Mouse (Mus musculus): ENCODE data around the gene Usb1. TPM values are rescaled to one million over a fixed set of nuclear protein-coding genes. Genes with fewer than 3 reads are reported as not detected.

The Usb1 gene
- 10 to 100 TPM; 14.4 to 19.3 TPM for total RNA-seq (2021)
- long read RNA-seq, experiment 1, transcript Usb1-201 (7 exons, 1,758 nt) = major isoform, 11 of 16 reads
- long read RNA-seq, experiment 1, partial matches to known transcripts = 0 of 16 reads
- long read RNA-seq, experiment 1, other reads (novel, unspliced or antisense) = 4 of 16 reads
- long read RNA-seq, experiment 2, transcript Usb1-201 (7 exons, 1,758 nt) = major isoform, 12 of 16 reads
- long read RNA-seq, experiment 2, partial matches to known transcripts = 0 of 16 reads
- long read RNA-seq, experiment 2, other reads (novel, unspliced or antisense) = 4 of 16 reads

- intact Hi-C loops (cut with DNase I) = loop anchor here (1.0 kb wide), 1 partner anchor 78 kb away; no protein-coding TSS in a partner anchor
- DNase-seq (ENCODE audit: low spot score in 2 of 2) = peak; percentile 91 to 96
Observed at GRCm38 (mm10) chr8:95331720-95332436, at the start of gene Usb1, which contains the start of gene Zfp319. Gene Usb1, plus strand, starts transcription at chr8:95332284. Gene Zfp319, minus strand, starts transcription at chr8:95331950.

DNA sequence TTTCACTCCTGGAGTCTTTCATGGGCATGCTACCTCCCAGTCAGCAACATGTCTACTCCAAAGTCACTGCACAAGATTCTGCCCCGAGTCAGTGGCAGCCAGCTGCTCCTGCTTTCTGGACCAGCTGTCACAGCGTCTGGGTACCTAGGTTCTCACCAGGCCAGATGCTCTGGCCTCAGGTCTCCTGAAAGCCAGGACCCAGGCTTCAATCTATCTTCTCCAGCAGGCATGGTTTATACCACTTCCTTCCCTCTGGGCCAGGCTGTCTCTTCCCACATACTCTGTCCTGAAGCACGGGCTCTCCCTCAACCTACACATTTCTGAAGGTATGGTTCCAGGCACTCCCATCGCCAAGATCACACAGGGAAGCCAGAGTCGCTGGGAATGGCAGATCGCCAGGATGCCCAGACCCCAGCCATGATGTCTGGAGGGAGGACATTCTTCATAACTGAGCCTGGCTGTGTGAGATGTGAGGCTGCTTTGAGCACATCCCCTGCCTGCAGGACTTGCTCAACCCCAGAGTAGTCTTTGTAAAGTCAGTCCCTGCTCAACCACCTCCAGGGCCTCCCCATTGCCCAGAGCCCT lies 42.9 kb upstream of the Usb1 start:
- DNase-seq (ENCODE audit: low spot score in 2 of 2) = no peak

DNA sequence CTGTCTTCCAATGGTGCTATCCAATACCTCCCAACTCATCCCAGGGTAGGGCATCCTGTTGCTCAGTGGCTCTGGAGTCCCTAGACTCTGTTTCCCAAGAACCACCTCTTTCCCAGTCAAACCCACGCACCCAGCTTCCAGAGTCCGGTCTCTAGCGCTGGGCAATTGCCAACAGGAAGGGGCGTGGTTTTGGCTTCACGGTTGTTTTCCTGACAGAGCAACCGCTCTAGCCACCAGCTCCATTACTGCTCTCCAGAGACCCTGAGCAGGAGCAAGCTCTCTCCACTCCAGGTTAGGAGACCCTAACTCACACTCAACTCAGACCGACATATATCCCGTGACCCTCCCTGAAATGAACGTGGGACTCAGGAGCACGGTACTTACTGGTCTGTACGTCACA lies 38.9 kb upstream of the Usb1 start:
- no peak for DNase-seq (ENCODE audit: low spot score in 2 of 2)

More for the DNA sequence above, 42.9 kb upstream of the Usb1 start:
- intact Hi-C loops (cut with DNase I) = no loop called here

GRCm38 (mm10) chr8:95293891-95294290 lies 38.2 kb upstream of the Usb1 start:
- intact Hi-C loops (cut with DNase I) = no loop called here
- DNase-seq (ENCODE audit: low spot score in 2 of 2) = no peak

More for the DNA sequence above, 38.9 kb upstream of the Usb1 start:
- intact Hi-C loops (cut with DNase I) = no loop called here

DNA sequence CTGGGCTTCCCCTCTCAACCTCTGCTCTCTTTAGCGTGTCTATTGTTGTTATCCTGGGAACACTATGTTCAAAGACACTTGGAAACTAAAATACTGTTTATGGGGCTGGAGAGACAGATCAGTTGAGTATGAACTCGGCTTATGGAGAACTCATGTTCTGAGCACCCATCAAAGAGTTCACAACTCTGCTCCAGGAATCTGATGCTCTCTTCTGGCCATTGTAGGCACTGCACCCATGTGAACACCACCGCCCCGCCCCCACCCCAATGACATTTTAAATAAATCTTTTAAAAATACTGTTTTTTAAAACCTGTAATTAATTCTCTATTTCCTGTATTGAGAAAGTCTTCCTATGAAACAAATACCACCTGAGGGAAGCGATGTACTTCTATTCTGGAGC lies 29.7 kb upstream of the Usb1 start:
- intact Hi-C loops (cut with DNase I) = loop anchor here (1.0 kb wide), 1 partner anchor 48 kb away; no protein-coding TSS in a partner anchor
- DNase-seq (ENCODE audit: low spot score in 2 of 2) = no peak

GRCm38 (mm10) chr8:95305526-95305925 lies 26.6 kb upstream of the Usb1 start:
- no peak for DNase-seq (ENCODE audit: low spot score in 2 of 2)
- intact Hi-C loops (cut with DNase I) = no loop called here

DNA sequence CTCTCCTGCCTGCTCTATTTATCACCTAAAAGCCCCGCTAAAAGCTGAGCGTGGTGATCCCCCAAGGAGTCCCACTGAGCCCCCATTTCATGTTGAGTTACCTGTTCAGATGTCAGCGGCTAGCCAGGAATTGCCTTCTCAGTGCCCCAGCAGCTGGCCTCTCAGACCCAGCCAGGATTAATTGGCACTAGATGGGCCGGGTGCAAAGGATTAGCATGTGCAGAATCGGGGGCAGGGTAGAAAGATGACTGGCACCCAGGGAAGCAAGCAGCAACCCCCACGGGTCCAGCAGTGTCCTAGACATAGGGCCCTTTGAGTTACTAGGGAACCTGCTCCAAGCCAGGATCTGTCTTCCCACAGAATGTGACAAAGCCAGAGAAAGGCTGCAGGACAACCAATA lies 25.7 kb upstream of the Usb1 start, which contains the start of gene Cngb1:
Cngb1 (minus strand) TSS at position 155 of the 400 bp plus-strand sequence.
- intact Hi-C loops (cut with DNase I) = no loop called here
- DNase-seq (ENCODE audit: low spot score in 2 of 2) = no peak

GRCm38 (mm10) chr8:95310342-95310970 lies 21.6 kb upstream of the Usb1 start, which contains the start of gene Tepp:
Gene Tepp, plus strand, starts transcription at chr8:95310566.
- DNase-seq (ENCODE audit: low spot score in 2 of 2) = no peak
- intact Hi-C loops (cut with DNase I) = no loop called here

GRCm38 (mm10) chr8:95312836-95313235 lies 19.2 kb upstream of the Usb1 start:
- intact Hi-C loops (cut with DNase I) = no loop called here
- no peak for DNase-seq (ENCODE audit: low spot score in 2 of 2)

DNA sequence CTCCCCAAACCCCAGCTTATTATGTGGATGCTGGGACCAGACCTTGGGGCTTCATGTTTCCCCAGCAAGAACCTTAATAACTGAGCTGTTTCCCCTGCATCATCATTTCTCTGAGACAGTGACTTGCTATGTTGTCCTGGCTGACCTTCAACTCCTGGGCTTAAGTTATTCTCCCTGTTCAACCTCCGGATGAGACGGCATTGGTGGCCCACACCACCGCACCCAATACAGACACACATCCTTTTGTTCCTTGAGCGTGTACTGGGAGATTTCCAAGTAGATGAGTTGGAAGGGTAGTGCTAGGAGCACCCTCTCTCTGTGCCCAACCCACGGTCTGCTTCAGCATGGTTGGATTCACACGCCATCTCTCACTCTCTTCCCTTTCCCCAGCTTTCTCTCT lies 18.2 kb upstream of the Usb1 start:
- intact Hi-C loops (cut with DNase I) = no loop called here
- no peak for DNase-seq (ENCODE audit: low spot score in 2 of 2)

- no peak for DNase-seq (ENCODE audit: low spot score in 2 of 2)
- intact Hi-C loops (cut with DNase I) = no loop called here
Observed at GRCm38 (mm10) chr8:95314707-95315106, 17.4 kb upstream of the Usb1 start.

GRCm38 (mm10) chr8:95315350-95315749 lies 16.7 kb upstream of the Usb1 start:
- no peak for DNase-seq (ENCODE audit: low spot score in 2 of 2)
- intact Hi-C loops (cut with DNase I) = no loop called here

- DNase-seq (ENCODE audit: low spot score in 2 of 2) = peak in 1 of 2 experiments; percentile 47
- intact Hi-C loops (cut with DNase I) = no loop called here
Observed at GRCm38 (mm10) chr8:95320224-95321139, 11.6 kb upstream of the Usb1 start.

DNA sequence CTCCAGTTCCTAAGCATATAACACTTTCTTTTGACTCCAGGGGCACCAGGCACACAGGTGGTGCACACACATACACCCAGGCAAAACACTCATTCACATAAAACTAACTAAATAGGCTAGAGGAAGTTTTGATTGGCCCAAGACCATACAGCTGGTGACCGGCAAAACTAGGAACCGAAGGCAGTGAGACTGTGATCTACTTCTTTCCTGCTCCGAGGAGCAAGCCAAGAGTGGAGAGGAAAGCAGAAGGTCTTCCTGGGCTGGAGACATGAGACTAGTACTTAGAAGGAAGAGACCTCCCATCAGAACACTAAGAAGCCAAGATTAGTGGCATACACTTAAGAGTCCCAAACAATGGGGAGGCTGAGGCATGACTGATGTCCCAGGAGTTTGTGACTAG lies 8.9 kb upstream of the Usb1 start:
- intact Hi-C loops (cut with DNase I) = no loop called here
- no peak for DNase-seq (ENCODE audit: low spot score in 2 of 2)

DNA sequence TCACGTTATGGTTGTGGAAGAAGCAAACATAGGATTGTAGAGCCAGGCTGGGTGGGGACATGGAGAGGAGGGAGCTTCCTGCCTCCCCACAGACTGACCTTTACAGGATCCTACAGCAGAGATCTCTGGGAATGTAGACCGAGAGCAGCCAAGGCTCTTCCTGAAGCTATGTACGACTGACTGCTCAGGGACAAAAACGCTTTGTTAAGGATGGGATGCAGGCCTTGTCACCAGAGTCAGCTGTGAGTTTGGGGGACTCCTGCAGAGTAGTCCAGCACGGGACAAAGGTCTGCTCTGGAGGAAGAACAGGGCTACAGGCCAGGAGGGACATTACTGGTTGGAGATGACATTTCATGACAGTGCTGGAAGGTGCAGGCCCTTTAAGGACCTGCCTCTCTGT lies 7.4 kb upstream of the Usb1 start:
- no peak for DNase-seq (ENCODE audit: low spot score in 2 of 2)
- intact Hi-C loops (cut with DNase I) = no loop called here

DNA sequence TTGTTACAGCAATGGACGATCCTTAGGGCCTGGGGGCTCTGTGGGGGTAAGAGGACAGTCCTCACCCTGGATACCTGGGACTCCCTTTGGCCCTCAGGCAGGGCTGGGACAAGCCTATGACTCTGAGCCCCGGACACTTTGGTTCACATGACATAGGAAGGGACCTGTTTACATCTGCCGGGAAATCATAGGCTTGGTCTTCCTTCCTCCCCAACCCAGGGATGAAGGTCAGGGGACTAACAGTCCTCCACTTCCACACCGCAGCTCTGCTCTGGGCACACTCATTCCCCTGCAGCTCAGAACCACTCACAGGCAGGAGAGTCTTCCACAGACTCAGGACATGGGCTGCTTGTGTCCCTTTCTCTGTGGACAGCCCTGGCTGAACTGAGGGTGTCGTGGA lies 5.3 kb upstream of the Usb1 start:
- intact Hi-C loops (cut with DNase I) = no loop called here

GRCm38 (mm10) chr8:95327866-95328465 lies 4.1 kb upstream of the Usb1 start:
- no peak for DNase-seq (ENCODE audit: low spot score in 2 of 2)
- intact Hi-C loops (cut with DNase I) = no loop called here

More for the DNA sequence above, 5.3 kb upstream of the Usb1 start:
- DNase-seq (ENCODE audit: low spot score in 2 of 2) = no peak

- intact Hi-C loops (cut with DNase I) = no loop called here
Observed at GRCm38 (mm10) chr8:95330367-95330766, 1.7 kb upstream of the Usb1 start.

More at GRCm38 (mm10) chr8:95330367-95330766, 1.7 kb upstream of the Usb1 start:
- DNase-seq (ENCODE audit: low spot score in 2 of 2) = no peak

Measured in left cerebral cortex, postnatal 14 days (tissue).